Mouse (Mus musculus) testis, adult 2 months (tissue): ENCODE results near the gene 4930404N11Rik. TPM values are rescaled to one million over a fixed set of nuclear protein-coding genes. Genes with fewer than 3 reads are reported as not detected.
A peak's percentile ranks its signal among the peaks of the same experiment; 100 is the strongest.

ENCODE experiments used
- H3K27ac ChIP-seq: fragments of 200-500 bp; 2 replicates; pipeline ENCODE4 v1.5.1; 2012; ENCODE audit warnings: low read depth, low read length; ENCODE audit not compliant: control insufficient read depth, insufficient read depth
- H3K27me3 ChIP-seq: fragments of 200-500 bp; 2 replicates; pipeline ENCODE4 v1.6.1; 2012; ENCODE audit warnings: mild to moderate bottlenecking, low read length, moderate library complexity; ENCODE audit not compliant: control insufficient read depth, insufficient read depth
- H3K36me3 ChIP-seq: fragments of 200-500 bp; 2 replicates; pipeline ENCODE4 v1.6.1; 2012; ENCODE audit warnings: mild to moderate bottlenecking, low read length; ENCODE audit not compliant: control insufficient read depth, insufficient read depth
- H3K4me1 ChIP-seq: fragments of 200-500 bp; 2 replicates; pipeline ENCODE4 v1.6.1; 2012; ENCODE audit warnings: low read length; ENCODE audit not compliant: control insufficient read depth, insufficient read depth
- H3K4me3 ChIP-seq: fragments of 200-500 bp; 2 replicates; pipeline ENCODE4 v1.5.1; 2012; ENCODE audit warnings: low read depth, mild to moderate bottlenecking, low read length, moderate library complexity, mixed read lengths; ENCODE audit not compliant: control insufficient read depth
- CTCF ChIP-seq: fragments of 200-500 bp; IDR thresholded peaks from 2 replicates; pipeline ENCODE4 v1.5.1; 2012; ENCODE audit warnings: low read depth, mild to moderate bottlenecking, inconsistent platforms, low read length, moderate library complexity; ENCODE audit not compliant: control insufficient read depth, insufficient read depth, insufficient replicate concordance
- POLR2A ChIP-seq: fragments of 200-500 bp; IDR thresholded peaks from 2 replicates; pipeline ENCODE4 v1.6.1; 2012; ENCODE audit warnings: low read depth, mild to moderate bottlenecking, inconsistent platforms, low read length, moderate library complexity; ENCODE audit not compliant: control insufficient read depth
- polyA plus RNA-seq: library from polyadenylated mRNA; depleted of rRNA; stranded (reverse); fragments of >200 nt; gene quantifications from 2 replicates; pipeline ENCODE4 v1.2.3, GENCODE M21; 2012

Gene 4930404N11Rik
- polyA plus RNA-seq, 1 experiment = 273 TPM

DNA sequence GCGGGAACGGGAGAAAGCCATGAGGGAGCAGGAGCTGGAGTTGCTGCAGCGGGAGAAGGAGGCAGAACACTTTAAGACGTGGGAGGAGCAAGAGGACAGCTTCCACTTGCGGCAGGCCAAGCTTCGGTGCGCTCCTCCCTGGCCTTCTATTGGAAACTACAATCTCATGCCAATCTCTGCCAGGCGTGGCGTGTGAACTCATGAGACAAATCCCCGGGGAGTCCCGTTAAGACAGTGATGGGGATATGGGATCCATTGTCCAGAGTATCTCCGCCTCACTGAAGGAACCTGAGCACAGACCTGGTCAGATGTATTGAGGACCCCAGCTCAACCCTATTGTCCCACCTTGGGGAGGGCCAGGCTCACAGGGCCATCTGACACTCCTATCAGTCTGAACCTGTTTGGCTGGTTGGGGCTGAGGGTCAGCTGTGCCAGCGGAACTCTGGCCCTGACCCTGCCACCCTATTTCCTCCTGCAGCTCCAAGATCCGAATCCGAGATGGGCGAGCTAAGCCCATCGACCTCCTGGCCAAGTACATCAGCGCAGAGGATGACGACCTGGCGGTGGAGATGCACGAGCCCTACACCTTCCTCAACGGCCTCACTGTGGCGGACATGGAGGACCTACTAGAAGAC, 42.4 kb downstream of the 4930404N11Rik start:
- TF ChIP-seq POLR2A (no peak), CTCF (no peak)
- Histone ChIP-seq H3K27me3 (no peaks in the 10 kb centered on the region), H3K27ac (no peak overlapping the region), H3K4me3 (no peak overlapping the region), H3K4me1 (peaks cover 13% of the 10 kb centered on the region), H3K36me3 (no peaks in the 10 kb centered on the region; the same call in 1 of the 2 replicates)

DNA sequence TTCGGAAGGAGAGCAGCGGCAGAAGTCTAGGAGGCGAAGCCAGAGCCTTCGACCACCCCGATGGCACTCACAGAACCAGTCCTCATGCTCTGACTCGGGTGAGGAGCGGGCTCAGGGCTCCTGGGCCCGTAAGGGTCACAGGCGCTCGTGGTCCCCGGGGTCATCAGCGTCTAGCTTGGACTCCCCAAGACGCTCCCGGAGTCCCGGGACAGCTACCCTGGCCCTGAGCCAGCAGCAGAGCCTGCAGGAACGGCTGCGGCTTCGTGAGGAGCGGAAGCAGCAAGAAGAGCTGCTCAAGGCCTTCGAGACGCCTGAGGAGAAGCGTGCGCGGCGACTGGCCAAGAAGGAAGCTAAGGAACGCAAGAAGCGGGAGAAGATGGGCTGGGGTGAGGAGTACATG, 43.2 kb downstream of the 4930404N11Rik start:
- no peak overlapping the region for H3K4me3 ChIP-seq
- no peaks in the 10 kb centered on the region for H3K27me3 ChIP-seq
- H3K4me1 ChIP-seq = peaks cover 13% of the 10 kb centered on the region
- no peaks in the 10 kb centered on the region; the same call in 1 of the 2 replicates for H3K36me3 ChIP-seq
- H3K27ac ChIP-seq = no peak overlapping the region
- no peak for TF ChIP-seq POLR2A
- no peak for TF ChIP-seq CTCF

DNA sequence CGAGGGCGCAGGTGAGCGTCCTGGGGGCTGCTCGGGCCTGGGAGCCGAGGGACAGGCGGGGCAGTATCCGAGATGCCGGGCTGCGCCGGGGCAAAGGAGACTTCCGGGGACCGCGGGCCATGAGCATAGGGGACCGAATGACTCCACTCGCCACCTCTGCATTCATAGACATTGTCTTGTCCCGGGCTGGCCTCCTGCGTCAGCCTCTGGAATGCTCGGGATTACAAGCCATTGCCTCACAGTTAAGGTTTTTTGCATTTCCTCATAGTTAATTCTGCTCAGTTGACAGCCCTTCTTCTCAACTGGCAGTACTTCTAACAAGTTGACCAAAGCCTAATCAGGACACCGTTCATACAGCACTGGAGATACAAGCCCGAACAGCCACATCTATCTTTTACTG, 44.2 kb downstream of the 4930404N11Rik start:
- Histone ChIP-seq H3K27me3 (no peaks in the 10 kb centered on the region), H3K4me1 (peaks cover 13% of the 10 kb centered on the region), H3K4me3 (peak overlapping the region; percentile 98), H3K36me3 (no peaks in the 10 kb centered on the region; the same call in 1 of the 2 replicates), H3K27ac (peak overlapping the region; percentile 94)
- TF ChIP-seq POLR2A (no peak), CTCF (no peak)

DNA sequence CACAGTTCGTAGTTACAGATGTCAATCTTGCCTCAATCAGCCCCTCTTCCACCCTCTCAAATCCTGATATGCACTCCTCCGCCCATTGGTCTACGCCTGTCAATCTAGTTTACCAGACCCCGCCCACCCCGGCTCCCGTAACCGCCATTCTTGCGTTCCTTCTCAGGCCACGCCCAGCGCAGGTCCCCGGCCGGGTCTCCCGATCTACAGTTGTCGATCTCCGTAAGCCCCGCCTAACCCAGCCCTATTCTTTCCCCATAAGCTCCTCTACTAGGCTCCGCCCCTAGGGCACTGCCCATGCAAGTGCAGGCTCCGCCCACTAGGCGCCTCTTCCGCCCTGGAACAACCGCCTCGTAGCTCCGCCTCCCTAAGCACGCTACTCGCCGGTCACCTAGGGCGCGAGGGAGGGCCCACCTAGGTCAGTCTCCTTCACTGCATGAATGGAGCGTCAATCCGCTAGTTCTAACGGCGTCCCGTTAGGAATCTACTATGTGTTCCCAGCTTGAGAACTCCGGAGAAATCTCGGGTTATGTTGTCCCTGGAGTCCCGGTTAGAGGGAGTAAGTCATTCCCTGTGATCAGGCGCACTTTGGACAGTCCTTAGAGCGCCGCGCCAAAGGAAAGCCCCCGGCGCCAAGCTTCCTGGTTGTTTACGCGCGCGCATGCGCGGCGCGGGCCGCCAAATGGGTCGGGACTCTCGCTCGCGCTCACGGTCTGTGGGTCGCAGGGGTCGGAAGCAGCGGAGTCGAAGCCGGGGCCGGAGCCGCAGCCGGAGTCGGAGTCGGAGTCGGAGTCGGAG, 44.9 kb downstream of the 4930404N11Rik start, which contains the start of gene Cactin:
Gene Cactin (plus strand): TSS at position 554 of the 798 bp plus-strand sequence.
- H3K4me1 ChIP-seq = peaks cover 13% of the 10 kb centered on the region
- H3K27me3 ChIP-seq = no peaks in the 10 kb centered on the region
- peak within 1 kb of the TSS; percentile 94 for H3K27ac ChIP-seq
- peak within 1 kb of the TSS; percentile 98 for H3K4me3 ChIP-seq
- H3K36me3 ChIP-seq = no peaks in the 10 kb centered on the region; the same call in 1 of the 2 replicates
- TF ChIP-seq CTCF (0 out of 2 replicates have a peak, but pooled peaks have one; percentile 1), POLR2A (peak; percentile 65; the same call in 1 of the 2 replicates)

DNA sequence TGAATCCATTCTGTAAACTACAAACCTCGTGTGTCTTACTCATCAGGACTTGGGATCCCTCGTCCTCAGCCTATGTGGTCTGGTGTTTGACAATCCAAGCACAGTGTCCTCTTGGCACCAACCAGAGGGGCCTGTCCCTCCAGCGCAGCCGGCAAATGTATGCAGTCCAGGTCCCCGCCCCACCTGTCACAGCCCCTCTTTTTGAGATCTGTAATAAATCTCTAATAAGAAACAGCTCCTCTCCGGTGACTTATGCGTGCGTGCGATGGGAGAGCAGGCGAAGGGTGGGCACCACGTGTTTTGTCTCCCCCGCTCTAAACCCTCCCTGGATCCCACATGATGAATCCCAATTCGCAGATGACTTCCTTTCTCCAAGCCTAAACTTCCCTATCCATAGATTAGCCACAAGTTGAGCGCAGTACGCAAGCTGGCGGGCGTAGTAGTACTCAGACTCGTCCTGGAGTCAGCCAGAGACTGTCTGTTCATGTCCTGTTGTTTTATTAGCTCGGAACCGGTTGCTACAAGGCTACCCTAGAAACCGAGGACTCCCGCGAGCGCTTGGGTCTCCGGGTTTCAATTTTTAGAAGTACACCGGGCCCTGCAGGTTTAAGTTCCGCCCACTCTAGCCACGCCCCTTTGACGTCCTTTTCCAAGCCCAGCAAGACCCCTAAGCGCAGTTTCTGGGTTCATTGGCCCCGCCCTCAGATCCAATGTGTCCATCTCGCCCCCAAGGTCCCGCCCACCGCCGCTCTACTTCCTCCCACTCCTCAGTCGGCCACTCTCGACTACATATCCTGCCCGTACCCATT, 45.7 kb downstream of the 4930404N11Rik start:
- no peaks in the 10 kb centered on the region; the same call in 1 of the 2 replicates for H3K36me3 ChIP-seq
- H3K4me1 ChIP-seq = peaks cover 13% of the 10 kb centered on the region

DNA sequence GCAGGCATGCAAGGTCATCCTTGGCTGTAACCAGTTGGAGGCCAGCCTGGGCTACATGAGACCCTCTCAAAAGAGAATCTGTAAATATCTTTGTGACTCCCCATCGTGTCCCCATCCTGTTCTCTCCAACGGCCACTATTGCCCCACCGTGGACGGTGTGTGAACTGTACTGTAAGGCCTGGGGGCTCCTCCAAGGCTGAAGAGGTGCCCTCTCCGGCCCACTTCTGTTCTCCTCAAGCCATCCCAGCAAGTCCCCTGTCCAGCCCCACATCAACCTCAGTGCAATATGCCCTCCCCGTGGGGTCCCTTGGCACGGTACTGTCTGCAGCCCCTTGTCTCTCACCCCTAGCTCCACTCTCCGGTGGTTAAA, 46.3 kb downstream of the 4930404N11Rik start:
- 0 out of 2 replicates have a peak, but pooled peaks have one; percentile 19 for TF ChIP-seq CTCF
- no peak for TF ChIP-seq POLR2A
- H3K4me1 ChIP-seq = peaks cover 13% of the 10 kb centered on the region
- peak overlapping the region; percentile 94; the same call in 1 of the 2 replicates for H3K27ac ChIP-seq
- H3K36me3 ChIP-seq = no peaks in the 10 kb centered on the region; the same call in 1 of the 2 replicates
- peak overlapping the region; percentile 98 for H3K4me3 ChIP-seq
- H3K27me3 ChIP-seq = no peaks in the 10 kb centered on the region

More for the DNA sequence above, 45.7 kb downstream of the 4930404N11Rik start:
- Histone ChIP-seq H3K4me3 (peak overlapping the region; percentile 98), H3K27ac (peak overlapping the region; percentile 94), H3K27me3 (no peaks in the 10 kb centered on the region)
- TF ChIP-seq POLR2A (no peak), CTCF (no peak)

DNA sequence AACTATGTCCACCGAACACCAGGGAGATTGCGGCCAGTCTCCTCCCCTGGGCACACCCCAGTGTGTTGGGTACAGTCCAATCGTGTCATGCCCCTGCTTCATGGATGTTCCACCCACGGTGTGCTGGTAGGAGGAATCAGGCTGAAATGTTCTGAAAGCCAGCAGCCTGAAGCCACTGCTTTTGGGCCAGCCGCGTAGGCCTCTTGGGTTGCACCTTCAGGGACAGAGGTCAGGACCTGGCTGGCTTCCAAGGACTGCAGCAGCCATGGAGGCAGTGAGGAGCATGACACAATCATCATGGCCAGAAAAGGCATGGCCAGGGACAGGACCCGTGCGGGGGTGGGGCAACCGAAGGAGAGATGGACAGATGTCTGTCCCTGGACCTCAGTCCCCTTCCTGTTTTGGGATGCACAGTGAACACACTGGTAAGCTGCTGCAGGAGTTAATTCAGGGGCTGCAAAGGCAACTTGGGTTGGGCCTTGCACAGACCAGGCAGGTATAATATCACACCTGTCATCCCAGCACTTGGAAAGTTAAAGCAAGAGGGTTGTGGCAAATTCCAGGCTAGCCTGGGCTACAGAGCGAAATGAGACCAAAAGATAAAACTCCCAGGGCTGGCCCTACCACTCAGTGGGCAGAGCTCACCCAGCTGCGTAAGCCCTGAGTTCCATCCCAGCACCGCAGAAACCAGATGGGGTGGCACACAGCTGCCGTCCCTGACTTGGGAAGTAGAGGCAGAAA, 46.9 kb downstream of the 4930404N11Rik start:
- Histone ChIP-seq H3K27ac (no peak overlapping the region), H3K27me3 (no peaks in the 10 kb centered on the region), H3K4me1 (peaks cover 13% of the 10 kb centered on the region), H3K36me3 (no peaks in the 10 kb centered on the region; the same call in 1 of the 2 replicates), H3K4me3 (peak overlapping the region; percentile 98; the same call in 1 of the 2 replicates)
- TF ChIP-seq POLR2A (no peak), CTCF (no peak)
